Mouse (Mus musculus) intestine, postnatal 0 days (tissue): ENCODE measurements around the gene Sdf4. TPM values are rescaled to one million over a fixed set of nuclear protein-coding genes. Genes with fewer than 3 reads are reported as not detected.

Source experiments
- ATAC-seq: fragments of 200-750 bp; cut with Nextera tagmentation; 2 replicates; pipeline ENCODE4 v1.8.0; 2017; ENCODE audit warnings: mild to moderate bottlenecking, moderate TSS enrichment, moderate library complexity
- H3K27ac ChIP-seq: fragments of 300-500 bp; sonication (generic); 2 replicates; pipeline ENCODE4 v1.5.1; 2014; ENCODE audit warnings: mild to moderate bottlenecking, low read depth, low read length, moderate library complexity
- H3K27me3 ChIP-seq: fragments of 300-500 bp; sonication (generic); replicated peaks from 2 replicates; pipeline ENCODE4 v1.6.1; 2014; ENCODE audit warnings: low read length, mixed read lengths; ENCODE audit not compliant: control insufficient read depth, insufficient read depth
- H3K36me3 ChIP-seq: fragments of 300-500 bp; sonication (generic); 2 replicates; pipeline ENCODE4 v1.6.1; 2014; ENCODE audit warnings: mild to moderate bottlenecking, moderate library complexity; ENCODE audit not compliant: control insufficient read depth, insufficient read depth
- H3K4me1 ChIP-seq: fragments of 300-500 bp; sonication (generic); replicated peaks from 2 replicates; pipeline ENCODE4 v1.6.1; 2014; ENCODE audit warnings: antibody characterized with exemption, low read length, mixed read lengths; ENCODE audit not compliant: control insufficient read depth, insufficient read depth
- H3K4me2 ChIP-seq: fragments of 300-500 bp; sonication (generic); replicated peaks from 2 replicates; pipeline ENCODE4 v1.6.1; 2014; ENCODE audit warnings: low read depth, mild to moderate bottlenecking, moderate library complexity
- H3K4me3 ChIP-seq: fragments of 300-500 bp; sonication (generic); 2 replicates; pipeline ENCODE4 v1.5.1; 2014; ENCODE audit warnings: low read depth, low read length
- H3K9ac ChIP-seq: fragments of 300-500 bp; sonication (generic); 2 replicates; pipeline ENCODE4 v1.6.1; 2014; ENCODE audit warnings: mild to moderate bottlenecking, low read depth, low read length
- H3K9me3 ChIP-seq: fragments of 300-500 bp; sonication (generic); 2 replicates; pipeline ENCODE4 v1.6.1; 2016; ENCODE audit warnings: mixed run types; ENCODE audit not compliant: control insufficient read depth
- CTCF ChIP-seq: sonication (generic); IDR thresholded peaks from 2 replicates; pipeline ENCODE4 v1.5.1; 2016; ENCODE audit warnings: low read depth, mild to moderate bottlenecking, control low read depth, antibody characterized with exemption, moderate library complexity
- WGBS: fragments of 180-500 bp; shearing (Covaris S2); extraction: QIAGEN DNeasy Blood & Tissue Kit; methylation state at CpG from one replicate; pipeline ENCODE4 v1.1.7; 2014; 5-methylcytosine and 5-hydroxymethylcytosine counted together
- polyA plus RNA-seq: library from polyadenylated mRNA; unstranded; fragments of >200 nt; fragmentation: Nextera tagmentation; extraction: Ambion mirVana; gene quantifications from 2 replicates; pipeline ENCODE4 v1.2.1, GENCODE M21; 2015

Sdf4 gene
- polyA plus RNA-seq, 1 experiment from 2014 or later = 219 TPM

DNA sequence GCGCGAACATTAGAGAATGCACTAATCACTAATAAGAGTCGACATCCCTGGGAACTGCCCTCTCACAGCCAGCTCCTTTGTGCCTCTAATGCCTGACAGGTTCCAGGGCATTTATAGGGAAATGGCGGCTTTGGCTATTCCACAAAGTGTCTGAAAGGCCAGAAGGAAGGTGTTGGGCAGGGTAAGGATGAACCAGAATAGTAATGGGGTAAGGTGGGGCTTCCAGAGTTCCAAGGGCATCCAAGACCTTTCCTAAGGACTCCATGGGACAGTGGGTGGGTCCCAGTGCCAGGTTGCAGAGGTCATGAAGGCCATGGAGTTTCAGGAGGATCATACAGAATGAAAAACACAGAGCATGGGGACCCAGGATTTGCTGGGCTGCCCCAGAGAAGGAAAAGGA, 41.6 kb downstream of the Sdf4 start:
- H3K4me1 ChIP-seq = peaks cover 9% of the 10 kb centered on the region; the same call in 1 of the 2 replicates
- H3K4me3 ChIP-seq = no peak overlapping the region
- H3K9me3 ChIP-seq = no peaks in the 10 kb centered on the region
- no peaks in the 10 kb centered on the region for H3K27me3 ChIP-seq
- TF ChIP-seq CTCF = no peak
- H3K4me2 ChIP-seq = no peak overlapping the region; the same call in 1 of the 2 replicates
- ATAC-seq = no peak
- H3K36me3 ChIP-seq = peaks cover 14% of the 10 kb centered on the region; the same call in 1 of the 2 replicates
- no peak overlapping the region for H3K27ac ChIP-seq
- 82% methylated on average over 4 of the region's 4 CpGs for WGBS
- no peak overlapping the region for H3K9ac ChIP-seq

DNA sequence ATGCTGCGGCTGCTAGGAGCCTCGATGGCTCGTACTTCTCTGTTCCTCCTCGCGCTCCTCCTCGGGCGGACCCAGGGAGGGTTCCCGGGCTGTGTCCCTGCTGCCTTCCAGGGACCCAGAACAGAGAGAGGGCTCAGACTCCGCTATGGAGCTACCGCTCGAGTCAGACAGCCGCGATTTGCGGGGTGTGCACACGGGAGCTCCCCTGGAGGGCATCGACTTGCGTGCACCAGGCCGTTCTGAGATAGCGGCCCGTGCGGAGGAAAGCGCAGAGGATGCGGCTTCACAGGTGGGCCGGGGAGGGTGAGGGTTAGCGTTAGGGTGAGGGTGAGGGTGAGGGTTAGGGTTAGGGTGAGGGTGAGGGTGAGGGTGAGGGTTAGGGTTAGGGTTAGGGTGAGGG, 42.2 kb downstream of the Sdf4 start:
- H3K4me1 ChIP-seq = peaks cover 9% of the 10 kb centered on the region; the same call in 1 of the 2 replicates
- 47% methylated on average over 25 of the region's 25 CpGs for WGBS
- H3K9ac ChIP-seq = no peak overlapping the region
- H3K4me2 ChIP-seq = peak overlapping the region; percentile 21; the same call in 1 of the 2 replicates
- H3K27ac ChIP-seq = no peak overlapping the region
- no peak for ATAC-seq
- no peak for TF ChIP-seq CTCF
- no peaks in the 10 kb centered on the region for H3K27me3 ChIP-seq
- H3K9me3 ChIP-seq = no peaks in the 10 kb centered on the region
- H3K4me3 ChIP-seq = no peak overlapping the region
- peaks cover 13% of the 10 kb centered on the region; the same call in 1 of the 2 replicates for H3K36me3 ChIP-seq

DNA sequence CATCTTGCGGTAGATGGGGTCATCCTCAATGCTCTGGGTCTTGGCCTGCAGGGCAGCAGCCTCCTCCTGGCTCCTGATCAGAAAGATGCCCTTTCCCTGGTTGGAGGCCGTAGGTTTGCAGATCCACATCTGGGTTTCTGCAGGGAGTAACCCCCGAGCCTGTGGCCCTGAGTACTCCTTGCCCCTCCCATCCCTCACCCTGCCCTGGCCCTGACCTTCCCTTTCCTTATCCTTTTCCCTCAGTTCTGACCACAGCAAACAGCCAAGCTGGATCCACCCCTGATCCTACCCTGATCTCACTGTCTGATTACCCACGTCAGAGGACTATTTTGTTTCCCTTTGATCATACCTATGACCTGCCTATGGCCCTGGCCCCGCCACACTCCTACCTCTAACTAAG, 52.1 kb downstream of the Sdf4 start:
- Histone ChIP-seq H3K4me1 (no peaks in the 10 kb centered on the region), H3K4me2 (no peak overlapping the region), H3K9ac (no peak overlapping the region), H3K27me3 (no peaks in the 10 kb centered on the region), H3K36me3 (peaks cover 11% of the 10 kb centered on the region; the same call in 1 of the 2 replicates), H3K9me3 (no peaks in the 10 kb centered on the region), H3K27ac (no peak overlapping the region), H3K4me3 (no peak overlapping the region)
- no peak for ATAC-seq
- no peak for TF ChIP-seq CTCF
- 49% methylated on average over 5 of the region's 5 CpGs for whole genome bisulfite sequencing

DNA sequence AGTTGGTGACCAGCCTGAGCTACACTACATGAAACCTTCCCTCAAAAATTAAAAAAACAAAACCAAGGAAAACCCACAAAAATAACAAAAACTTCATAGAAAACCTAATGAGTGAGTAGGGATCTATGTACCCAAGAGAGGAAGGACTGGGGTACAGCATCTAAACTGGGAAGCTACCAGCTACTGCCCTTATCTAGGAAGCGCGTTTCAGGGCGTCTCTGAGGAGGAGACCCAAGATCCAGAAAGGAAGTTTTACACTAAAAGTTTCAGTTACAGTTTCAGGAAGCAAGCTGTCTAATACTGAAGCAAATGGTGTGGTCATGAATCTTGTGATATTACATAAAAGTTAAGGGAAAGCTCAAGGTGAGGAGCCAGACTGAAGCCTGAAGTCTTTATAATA, 57.1 kb downstream of the Sdf4 start:
- Histone ChIP-seq H3K36me3 (peaks cover 7% of the 10 kb centered on the region; the same call in 1 of the 2 replicates), H3K9me3 (no peaks in the 10 kb centered on the region), H3K4me3 (no peak overlapping the region), H3K4me2 (no peak overlapping the region), H3K27me3 (no peaks in the 10 kb centered on the region), H3K27ac (no peak overlapping the region), H3K9ac (no peak overlapping the region), H3K4me1 (peaks cover 11% of the 10 kb centered on the region; the same call in 1 of the 2 replicates)
- ATAC-seq = no peak
- no peak for TF ChIP-seq CTCF
- 54% methylated on average over 3 of the region's 3 CpGs for WGBS

DNA sequence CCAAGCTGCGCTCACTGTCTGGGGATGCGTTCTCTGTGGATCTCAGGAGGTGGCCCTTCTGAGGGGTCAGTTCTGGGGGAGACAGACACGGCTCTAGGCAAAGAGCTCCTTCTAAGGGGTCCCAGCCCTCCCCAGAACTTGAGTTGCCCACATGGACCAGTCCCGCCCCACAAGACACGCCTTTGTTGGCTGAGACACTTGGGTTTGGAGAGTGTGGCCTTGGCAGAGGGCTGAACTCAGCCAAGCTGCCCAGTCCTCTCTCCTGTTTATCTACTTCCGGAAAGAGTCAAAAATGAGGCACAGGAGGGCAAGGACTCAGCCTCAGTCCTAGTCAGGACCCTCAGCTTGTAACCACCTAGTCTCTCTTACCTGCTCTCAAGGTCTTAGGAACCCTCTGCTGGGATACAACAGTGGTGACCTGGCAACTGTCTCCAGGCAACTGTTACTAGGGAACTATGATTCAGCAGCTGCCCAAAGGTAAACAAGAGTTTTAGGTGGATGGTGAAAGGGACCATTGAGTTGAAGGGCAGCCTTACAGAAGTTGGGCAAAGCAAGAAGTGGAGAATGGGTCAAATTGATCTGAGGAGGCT, 57.8 kb downstream of the Sdf4 start:
- H3K4me2 ChIP-seq = no peak overlapping the region
- no peak overlapping the region for H3K27ac ChIP-seq
- H3K36me3 ChIP-seq = peaks cover 7% of the 10 kb centered on the region; the same call in 1 of the 2 replicates
- peaks cover 11% of the 10 kb centered on the region; the same call in 1 of the 2 replicates for H3K4me1 ChIP-seq
- no peak overlapping the region for H3K4me3 ChIP-seq
- no peaks in the 10 kb centered on the region for H3K9me3 ChIP-seq
- no peak for TF ChIP-seq CTCF
- H3K9ac ChIP-seq = no peak overlapping the region
- 45% methylated on average over 6 of the region's 6 CpGs for WGBS
- no peaks in the 10 kb centered on the region for H3K27me3 ChIP-seq
- no peak for ATAC-seq

DNA sequence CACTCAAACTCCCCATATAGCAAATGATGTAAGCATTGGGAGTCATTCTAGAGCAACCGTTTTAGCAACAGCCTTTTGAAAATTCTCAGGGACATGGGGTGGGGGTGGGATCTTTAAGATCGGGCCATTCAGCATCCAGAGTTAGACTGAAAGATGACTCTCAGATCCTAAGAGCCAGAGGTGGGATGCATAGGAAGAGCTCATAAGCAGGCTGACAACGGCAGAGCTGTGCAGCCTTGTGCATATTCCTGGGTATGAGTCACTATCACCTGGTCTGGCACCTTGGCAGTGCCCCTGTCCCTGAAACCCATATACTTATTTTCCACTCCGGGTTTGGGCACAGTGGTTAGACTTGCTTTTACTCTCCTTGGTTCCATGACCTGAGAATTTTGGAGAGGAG, 60.4 kb downstream of the Sdf4 start:
- H3K9ac ChIP-seq = no peak overlapping the region
- H3K9me3 ChIP-seq = no peaks in the 10 kb centered on the region
- no peak overlapping the region for H3K4me3 ChIP-seq
- H3K27ac ChIP-seq = peak overlapping the region; percentile 90; the same call in 1 of the 2 replicates
- no peak for ATAC-seq
- H3K36me3 ChIP-seq = peaks cover 4% of the 10 kb centered on the region; the same call in 1 of the 2 replicates
- TF ChIP-seq CTCF = no peak
- no peak overlapping the region for H3K4me2 ChIP-seq
- WGBS = 52% methylated on average over 4 of the region's 4 CpGs
- H3K4me1 ChIP-seq = peaks cover 11% of the 10 kb centered on the region; the same call in 1 of the 2 replicates
- H3K27me3 ChIP-seq = no peaks in the 10 kb centered on the region
